Mouse (Mus musculus): ENCODE results near the gene Rock2. TPM values are rescaled to one million over a fixed set of nuclear protein-coding genes. Genes with fewer than 3 reads are reported as not detected.
A peak's percentile ranks its signal among the peaks of the same experiment; 100 is the strongest.

The Rock2 gene
- total RNA-seq, 2 experiments from 2014 or later: 78.1 to 93.7 TPM

DNA sequence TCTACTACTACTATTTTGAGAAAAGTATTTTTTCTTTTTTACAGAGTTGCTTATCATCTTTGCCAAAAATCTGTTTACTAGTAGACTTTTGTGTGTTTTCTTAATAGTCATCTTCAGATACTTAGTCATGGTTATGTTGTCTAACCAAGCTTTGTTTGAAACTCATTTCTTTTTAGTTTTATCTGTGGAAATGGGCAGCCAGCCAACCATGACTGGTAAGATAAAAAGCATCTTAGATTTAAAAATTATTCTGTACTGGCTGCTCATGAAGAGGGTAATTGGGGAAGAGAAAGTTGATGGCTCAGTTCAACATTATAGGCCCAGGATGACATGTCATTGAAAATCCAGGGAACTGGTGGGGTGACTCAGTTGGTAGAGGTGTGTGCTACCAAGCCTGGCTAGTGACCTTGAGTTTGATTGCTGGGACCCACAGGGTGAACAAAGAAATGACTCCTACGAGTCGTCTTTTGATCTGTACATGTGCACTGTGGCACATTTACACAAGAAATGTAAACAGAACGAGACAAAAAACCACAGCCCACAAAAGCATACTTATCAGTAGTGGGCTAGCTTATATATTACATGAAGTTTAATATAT, 6.0 kb downstream of the Rock2 start:
- DNase-seq: peak; percentile 27 to 49

DNA sequence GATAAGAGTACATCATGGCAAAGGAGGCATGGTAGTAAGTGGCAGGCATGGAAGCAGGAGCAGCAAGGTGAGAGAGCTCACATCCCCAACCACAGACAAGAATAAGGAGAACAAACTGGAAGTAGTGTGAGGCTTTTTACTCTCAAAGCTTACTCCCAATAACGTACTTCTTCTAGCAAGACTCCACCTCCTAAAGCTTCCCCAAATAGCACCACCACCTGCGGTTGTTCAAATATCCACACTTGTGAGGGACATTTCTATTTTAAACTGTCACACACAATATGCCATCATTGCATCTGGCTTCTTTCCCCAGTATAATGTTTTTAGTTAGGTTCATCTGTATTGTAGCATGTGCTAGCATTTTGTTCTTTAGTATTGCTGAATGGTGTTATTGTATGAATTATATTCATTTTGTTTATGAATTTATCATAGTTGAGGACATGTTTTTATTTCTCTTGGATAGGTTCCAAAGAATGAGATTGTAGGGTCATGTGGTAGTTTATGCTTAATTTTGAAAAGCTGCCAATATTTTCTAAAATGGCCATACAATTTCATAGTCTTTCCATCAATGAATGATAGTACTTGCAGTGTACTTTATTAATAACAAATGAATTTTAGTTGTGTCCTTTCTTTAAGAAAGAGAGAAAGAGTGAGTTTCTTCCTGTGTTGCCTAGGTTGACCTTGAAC, 9.4 kb downstream of the Rock2 start:
- no peak for DNase-seq

- peak; percentile 64 to 65 for DNase-seq
These were observed 12.7 kb downstream of the Rock2 start for GRCm38 (mm10) chr12:16907282-16907846.

DNA sequence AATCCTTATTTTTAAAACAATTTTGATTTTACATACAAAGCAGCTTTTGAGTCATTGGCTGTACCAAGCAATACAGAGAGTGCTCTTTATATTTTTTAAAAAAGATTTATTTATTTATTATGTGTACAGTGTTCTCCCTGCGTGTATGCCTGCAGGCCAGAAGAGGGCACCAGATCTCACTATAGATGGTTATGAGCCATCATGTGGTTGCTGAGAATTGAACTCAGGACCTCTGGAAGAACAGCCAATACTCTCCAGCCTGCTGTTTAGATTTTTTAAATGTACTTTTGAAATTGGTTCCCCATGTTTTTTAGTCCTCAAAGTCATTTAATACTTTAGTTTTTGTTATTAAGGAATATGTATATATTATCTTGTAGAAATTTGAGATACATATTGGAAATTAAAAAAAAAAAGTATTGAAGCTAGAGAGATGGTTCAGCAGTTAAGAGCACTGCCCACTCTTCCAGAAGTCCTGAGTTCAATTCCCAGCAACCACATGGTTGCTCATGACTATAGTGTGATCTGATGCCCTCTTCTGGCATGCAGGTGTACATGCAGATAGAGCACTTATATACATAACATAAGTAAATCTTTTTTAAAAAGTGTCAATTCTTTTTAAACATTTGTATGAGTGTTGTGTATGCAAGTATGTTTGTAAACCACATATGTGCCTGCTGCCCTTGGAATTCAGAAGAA, 13.4 kb downstream of the Rock2 start:
- no peak for DNase-seq

DNA sequence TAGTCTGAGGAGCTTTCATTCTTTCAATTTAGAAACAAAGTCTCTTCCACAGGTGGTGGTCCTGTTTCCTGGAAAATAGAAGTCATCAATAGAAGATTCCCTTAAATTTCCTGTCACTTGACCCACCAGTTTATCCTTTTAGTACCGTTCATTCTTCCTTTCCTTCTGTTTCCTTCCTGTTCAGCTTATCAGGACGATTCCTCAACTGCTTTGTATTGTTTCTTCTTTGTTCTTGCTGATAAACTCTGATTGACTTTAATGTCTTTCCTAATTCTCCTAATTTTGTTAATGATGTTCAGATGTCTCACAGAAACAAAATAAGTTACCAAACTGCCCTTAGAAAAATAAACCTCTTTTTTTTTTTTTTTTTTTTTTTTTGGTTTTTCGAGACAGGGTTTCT, 16.8 kb downstream of the Rock2 start:
- DNase-seq: no peak

DNA sequence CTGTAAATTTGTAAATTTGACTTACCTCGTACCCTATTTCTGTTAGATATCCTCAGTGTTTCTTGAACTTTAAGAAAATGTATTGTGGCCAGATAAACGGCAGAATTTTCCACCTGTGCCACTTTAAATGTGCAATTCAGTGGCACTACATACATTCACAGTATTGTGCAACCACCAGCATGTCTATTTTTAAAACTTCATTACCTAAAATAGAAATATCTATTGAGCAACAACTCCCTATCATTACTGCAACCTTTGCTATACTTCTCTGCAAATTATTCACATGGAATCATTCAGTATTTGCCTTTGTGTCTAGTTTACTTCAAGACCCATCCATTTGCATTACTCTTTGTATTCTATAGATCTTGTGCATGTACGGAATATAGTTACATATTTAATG, 17.9 kb downstream of the Rock2 start:
- DNase-seq: no peak

- DNase-seq: no peak
These were observed 25.6 kb downstream of the Rock2 start for GRCm38 (mm10) chr12:16920186-16920860.

DNA sequence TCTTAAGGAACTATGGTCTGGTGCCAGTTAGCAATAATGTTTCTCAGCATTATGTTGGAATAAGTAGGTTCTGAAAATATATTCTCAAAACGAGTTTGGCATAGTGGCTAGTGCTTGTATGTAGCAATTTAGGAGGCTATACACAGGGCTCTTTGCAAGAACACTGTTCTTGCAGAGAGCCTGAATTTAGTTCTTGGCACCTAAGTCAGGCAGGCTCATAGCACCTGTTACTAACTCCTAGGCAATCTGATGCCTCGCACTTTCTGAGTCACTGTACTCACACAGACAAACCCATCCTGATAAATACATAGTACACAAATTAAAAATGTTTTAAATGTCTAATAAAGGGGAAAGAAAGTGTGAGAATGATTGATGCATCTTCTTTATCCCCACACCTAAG, 33.2 kb downstream of the Rock2 start:
- DNase-seq: no peak

GRCm38 (mm10) chr12:16934423-16934822, 39.7 kb downstream of the Rock2 start:
- no peak for DNase-seq

DNA sequence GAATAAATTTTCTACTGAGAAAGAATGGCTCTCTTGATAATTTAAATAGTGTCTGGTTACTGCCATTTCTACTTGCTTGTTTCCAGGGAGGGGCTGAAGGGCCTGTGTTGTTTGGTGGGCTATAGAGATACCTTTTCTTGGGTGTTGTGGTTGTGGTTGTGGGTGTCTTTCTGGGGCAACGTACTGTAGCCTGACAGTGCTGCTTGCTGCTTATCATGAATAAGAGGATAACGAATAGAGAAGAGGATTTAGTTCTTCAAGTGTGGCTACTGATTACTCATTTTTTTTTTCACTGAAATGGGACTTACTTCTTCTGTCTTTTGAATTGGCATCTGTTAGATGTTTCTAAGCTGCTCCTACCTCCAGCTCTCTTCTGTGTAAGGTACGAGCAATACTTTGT, 47.3 kb downstream of the Rock2 start:
- no peak for DNase-seq

- DNase-seq: no peak
These were observed 53.5 kb downstream of the Rock2 start for GRCm38 (mm10) chr12:16948239-16948638.

DNA sequence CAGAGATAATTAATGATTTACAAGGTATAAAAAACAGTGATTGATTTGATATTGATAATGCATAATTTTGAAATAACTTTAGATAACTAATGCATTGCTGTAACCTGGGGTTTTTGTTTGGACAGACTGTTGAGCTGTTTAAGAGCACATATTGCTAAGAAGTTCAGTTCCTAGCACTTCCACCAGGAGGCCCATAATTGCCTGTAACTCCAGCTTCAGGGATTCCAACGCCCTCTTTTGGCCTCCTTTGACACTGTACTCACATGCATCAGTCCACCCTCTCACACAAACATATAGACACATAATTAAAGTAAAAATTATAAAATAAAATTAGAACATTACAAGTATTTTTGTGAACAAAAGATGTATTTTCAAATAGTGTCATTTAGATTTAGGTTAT, 64.2 kb downstream of the Rock2 start:
- DNase-seq: peak in 1 of 2 experiments; percentile 12

DNA sequence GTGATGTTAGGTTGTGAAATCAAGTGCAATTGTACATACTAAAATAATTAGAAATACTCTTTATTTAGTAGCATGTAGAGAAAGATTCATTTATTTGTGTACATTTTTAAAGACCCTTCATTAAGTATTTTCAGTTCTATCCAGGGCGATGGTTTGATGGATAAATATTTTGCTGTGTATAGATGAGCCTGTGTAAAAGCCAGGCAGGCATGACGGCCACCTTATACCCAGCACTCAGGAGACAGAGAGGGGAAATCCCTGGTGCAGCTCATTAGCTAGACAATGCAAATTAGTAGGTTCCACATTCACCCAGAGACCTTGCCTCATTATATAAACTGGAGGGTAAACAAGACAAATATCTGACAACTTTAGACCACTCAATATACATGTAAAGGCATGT, 68.7 kb downstream of the Rock2 start:
- DNase-seq: no peak

DNA sequence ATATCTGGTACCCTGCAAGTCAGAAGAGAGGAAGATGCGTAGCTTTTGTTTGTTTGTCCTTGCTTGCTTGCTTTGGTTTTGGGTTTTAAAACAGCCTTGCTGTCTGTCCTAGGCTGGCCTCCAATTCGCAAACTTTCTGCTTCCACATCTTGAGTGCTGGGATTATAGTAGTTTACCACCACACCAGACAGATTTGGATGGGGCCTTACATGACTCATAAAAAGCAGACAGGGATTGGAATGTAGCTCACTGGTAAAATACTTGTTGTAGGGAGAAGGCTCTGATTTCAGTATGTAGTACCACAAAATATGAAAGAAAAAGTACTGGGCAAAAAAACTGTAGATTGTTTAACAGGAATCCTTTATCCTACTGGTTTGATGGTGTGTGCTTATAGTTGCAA, 72.1 kb downstream of the Rock2 start:
- no peak for DNase-seq

DNA sequence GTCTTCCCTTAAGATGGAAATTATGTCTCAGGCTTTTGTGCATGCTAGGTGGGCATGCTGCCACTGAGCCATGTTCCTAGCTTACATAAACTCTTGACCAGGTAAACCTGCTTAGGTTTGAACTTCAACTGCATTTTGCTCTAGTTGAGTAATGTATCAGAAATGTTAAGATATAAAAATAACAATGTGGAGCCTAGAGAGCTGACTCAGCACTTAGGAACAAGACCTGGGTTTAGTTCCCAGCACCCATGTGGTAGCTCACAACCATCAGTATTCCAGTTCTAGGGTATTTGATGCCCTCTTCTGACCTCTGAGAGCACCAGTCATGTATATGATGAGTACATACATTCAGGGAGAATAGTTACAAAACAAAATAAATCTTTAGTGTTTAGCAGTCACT, 82.4 kb downstream of the Rock2 start:
- DNase-seq: no peak

DNA sequence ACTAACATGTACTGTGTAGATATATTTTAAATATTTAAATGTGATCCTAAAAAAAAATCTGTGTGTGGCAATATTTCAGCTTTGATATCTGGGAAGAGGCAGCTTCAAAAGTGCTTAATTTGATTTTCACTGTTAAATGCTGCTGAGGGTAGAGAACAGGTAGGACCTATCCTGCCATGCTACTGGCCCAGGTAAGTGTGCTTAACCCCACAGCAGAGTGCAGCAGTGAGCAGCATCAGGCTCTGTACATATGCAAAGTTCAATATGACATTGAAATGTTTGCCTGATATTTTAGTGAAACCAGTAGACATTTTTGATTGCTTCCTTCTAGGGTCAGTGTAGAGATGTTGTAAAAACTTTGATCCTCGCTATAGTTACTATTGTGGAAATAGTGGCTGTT, 91.1 kb downstream of the Rock2 start:
- DNase-seq: no peak

- no peak for DNase-seq
These were observed 96.7 kb downstream of the Rock2 start for GRCm38 (mm10) chr12:16991376-16991775.

GRCm38 (mm10) chr12:16992355-16992754, 97.7 kb downstream of the Rock2 start:
- DNase-seq: no peak

DNA sequence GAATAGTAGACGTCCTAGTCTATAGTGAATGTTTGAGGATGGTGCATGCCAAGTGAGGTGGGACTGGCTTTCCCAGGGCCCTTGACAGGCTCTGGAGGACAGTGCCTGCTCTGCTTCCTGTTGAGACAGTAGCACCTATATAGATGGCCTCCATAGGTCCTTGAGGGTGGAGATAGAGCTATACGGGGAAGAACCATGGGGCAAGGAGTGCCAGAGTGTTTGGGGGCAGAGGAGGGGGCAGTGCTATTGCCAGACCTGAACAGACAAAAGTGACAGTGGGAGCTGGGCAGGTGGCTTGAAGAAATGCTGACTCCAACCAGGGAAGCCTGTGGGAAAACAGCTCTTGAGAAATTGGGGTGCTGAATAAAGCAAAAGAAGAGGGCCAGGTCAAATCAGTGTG, 99.6 kb downstream of the Rock2 start:
- DNase-seq: no peak

DNA sequence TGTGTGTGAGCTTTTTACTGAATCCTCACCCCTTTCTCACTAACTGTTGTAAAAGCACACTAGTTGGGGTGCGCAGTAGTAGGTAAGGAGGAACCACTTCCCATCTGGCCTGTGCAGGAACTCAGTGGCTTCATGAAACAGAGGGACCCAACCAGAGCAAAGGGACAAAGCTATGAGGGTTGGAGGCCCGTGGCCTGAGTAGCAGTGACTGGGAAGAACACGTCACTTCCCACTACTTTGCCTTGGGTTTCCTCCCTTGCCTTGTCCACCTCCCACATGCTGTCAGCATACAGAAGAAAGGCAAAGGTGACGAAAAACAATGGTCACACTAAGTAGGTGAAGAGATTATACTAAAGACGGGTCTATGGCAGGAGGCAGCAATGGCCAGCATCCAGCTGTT, 101.6 kb downstream of the Rock2 start:
- no peak for DNase-seq

DNA sequence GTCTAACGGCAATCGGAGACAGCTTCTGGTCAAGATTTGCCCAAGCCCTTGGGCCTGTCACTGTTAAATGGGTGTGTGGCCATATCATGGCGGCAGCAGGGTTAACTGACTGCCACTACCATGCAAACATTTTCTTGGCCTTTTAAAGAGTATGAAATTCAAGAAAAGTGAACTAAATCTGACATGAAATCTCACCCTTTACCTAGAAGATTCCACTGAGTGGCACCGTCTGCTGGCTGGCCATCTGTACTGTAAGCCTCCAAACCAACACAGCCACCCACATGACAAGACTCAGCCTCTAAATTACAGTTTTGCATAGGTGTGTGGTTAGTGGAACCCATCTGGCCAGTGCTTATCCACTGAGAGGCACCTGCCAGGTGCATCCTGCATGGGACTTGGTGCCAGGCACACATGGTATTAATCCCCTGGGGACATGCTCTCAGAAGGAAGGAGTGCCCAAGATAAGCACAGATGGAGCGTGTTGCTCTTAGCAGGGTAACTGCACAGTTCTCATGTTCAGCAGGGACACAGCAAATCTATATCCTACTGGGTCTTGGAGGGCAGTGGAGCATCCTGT, 102.3 kb downstream of the Rock2 start:
- no peak for DNase-seq

- DNase-seq: no peak
These were observed 104.5 kb downstream of the Rock2 start for GRCm38 (mm10) chr12:16999146-16999545.
